Mouse (Mus musculus): ENCODE measurements at regions not wholly inside any gene's neighbourhood (a gene's known extent, or its start where the extent isn't known, plus 50 kb on each side); places are given as distances from the start of the nearest gene placed in this dataset.

- WGBS: 25% methylated on average over 6 of the region's 6 CpGs
Measured at GRCm38 (mm10) chr16:30155070-30155469, 90.9 kb downstream of the Hes1 start.

GRCm38 (mm10) chr16:30155486-30156246 lies 91.5 kb downstream of the Hes1 start:
- WGBS: 35% methylated on average over 6 of the region's 6 CpGs
- peaks cover 14% of the 10 kb centered on the region; the same call in 1 of the 2 replicates for H3K4me1 ChIP-seq (ENCODE audit: control insufficient read depth, insufficient read depth, low read length)
- no peak overlapping the region for H3K4me3 ChIP-seq (ENCODE audit: insufficient read depth, low read depth, low read length)
- H3K27ac ChIP-seq (ENCODE audit: insufficient read depth, low read depth, low read length): no peak overlapping the region
- TF ChIP-seq CTCF (IDR thresholded peaks at IDR 0.05; ENCODE audit: insufficient read depth, low read depth, low read length): no peak
- TF ChIP-seq POLR2A (IDR thresholded peaks at IDR 0.05; ENCODE audit: insufficient read depth, low read depth, low read length): no peak

More at GRCm38 (mm10) chr16:30155070-30155469, 90.9 kb downstream of the Hes1 start:
- H3K27ac ChIP-seq (ENCODE audit: insufficient read depth, low read depth, low read length): no peak overlapping the region
- TF ChIP-seq POLR2A (IDR thresholded peaks at IDR 0.05; ENCODE audit: insufficient read depth, low read depth, low read length): no peak
- TF ChIP-seq CTCF (IDR thresholded peaks at IDR 0.05; ENCODE audit: insufficient read depth, low read depth, low read length): no peak
- H3K4me3 ChIP-seq (ENCODE audit: insufficient read depth, low read depth, low read length): no peak overlapping the region
- peaks cover 14% of the 10 kb centered on the region; the same call in 1 of the 2 replicates for H3K4me1 ChIP-seq (ENCODE audit: control insufficient read depth, insufficient read depth, low read length)

DNA sequence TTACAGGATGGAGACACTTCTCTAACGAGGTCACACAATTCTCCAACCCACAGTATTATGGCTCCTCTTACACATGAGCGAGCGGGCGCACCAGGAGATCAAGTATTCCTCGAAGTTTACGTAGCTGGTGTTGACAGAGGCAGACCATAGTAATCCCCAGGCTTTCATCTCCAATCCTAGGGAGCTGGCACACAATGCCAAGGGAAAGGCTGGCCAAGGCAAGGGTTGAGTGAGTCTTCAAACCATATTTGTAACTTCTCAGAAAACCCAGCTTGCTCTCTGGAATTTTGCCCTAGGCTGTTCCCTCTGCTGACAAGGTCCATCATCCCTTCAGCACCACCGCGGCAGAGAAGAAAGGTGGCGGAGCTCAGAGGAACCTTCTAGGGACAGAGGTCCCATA lies 94.0 kb downstream of the Hes1 start:
- WGBS: 76% methylated on average over 9 of the region's 9 CpGs
- Histone ChIP-seq H3K4me3 (ENCODE audit: insufficient read depth, low read depth, low read length) (no peak overlapping the region), H3K27ac (ENCODE audit: insufficient read depth, low read depth, low read length) (no peak overlapping the region), H3K4me1 (ENCODE audit: control insufficient read depth, insufficient read depth, low read length) (peaks cover 14% of the 10 kb centered on the region; the same call in 1 of the 2 replicates)
- no peak for TF ChIP-seq CTCF (IDR thresholded peaks at IDR 0.05; ENCODE audit: insufficient read depth, low read depth, low read length)

DNA sequence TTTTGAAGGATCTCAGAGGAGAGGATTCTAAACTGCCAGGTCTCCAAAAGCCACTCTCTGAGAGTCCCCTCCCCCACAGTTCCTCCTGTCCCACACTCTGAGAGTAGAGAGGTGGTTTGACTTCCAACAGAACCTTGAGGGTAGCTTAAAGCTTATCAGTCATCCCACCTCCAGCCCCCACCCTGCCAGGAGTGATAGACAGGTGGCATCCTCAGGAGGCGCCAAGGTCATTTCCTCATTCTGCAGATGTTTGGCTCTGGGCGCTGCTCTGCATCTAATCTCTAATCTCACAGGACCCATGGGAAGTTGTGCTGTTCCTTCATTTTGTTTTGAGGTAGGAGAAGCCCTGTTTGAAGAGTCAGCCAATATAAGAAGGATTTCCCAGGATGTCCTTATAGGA lies 96.2 kb downstream of the Hes1 start:
- no peak overlapping the region for H3K4me3 ChIP-seq (ENCODE audit: insufficient read depth, low read depth, low read length)
- WGBS: 84% methylated on average over 2 of the region's 2 CpGs
- peaks cover 11% of the 10 kb centered on the region; the same call in 1 of the 2 replicates for H3K4me1 ChIP-seq (ENCODE audit: control insufficient read depth, insufficient read depth, low read length)
- no peak overlapping the region for H3K27ac ChIP-seq (ENCODE audit: insufficient read depth, low read depth, low read length)
- TF ChIP-seq CTCF (IDR thresholded peaks at IDR 0.05; ENCODE audit: insufficient read depth, low read depth, low read length): no peak
- no peak for TF ChIP-seq POLR2A (IDR thresholded peaks at IDR 0.05; ENCODE audit: insufficient read depth, low read depth, low read length)

DNA sequence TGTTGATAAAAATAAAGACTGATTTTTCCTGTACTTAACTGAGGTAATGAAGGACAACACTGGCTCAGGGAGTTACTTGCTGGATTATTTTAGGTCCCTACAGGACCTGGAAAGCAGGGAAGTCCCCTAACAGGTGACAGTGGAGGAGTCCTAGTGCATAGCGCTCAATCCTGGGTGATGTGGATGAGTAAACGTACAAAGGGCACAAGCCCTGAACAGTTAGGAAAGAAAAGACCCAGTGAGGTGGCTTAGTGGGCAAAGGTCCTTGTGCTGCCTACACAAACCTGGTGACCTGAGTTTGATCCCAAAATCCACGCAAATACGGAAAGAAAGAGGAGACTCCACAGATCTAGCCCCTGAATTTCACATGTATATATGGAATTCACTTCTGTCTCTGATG lies 99.1 kb downstream of the Hes1 start:
- TF ChIP-seq POLR2A (IDR thresholded peaks at IDR 0.05; ENCODE audit: insufficient read depth, low read depth, low read length) (no peak), CTCF (IDR thresholded peaks at IDR 0.05; ENCODE audit: insufficient read depth, low read depth, low read length) (no peak)
- no peak overlapping the region for H3K4me3 ChIP-seq (ENCODE audit: insufficient read depth, low read depth, low read length)
- H3K27ac ChIP-seq (ENCODE audit: insufficient read depth, low read depth, low read length): no peak overlapping the region
- H3K4me1 ChIP-seq (ENCODE audit: control insufficient read depth, insufficient read depth, low read length): no peaks in the 10 kb centered on the region
- WGBS: 90% methylated on average over 4 of the region's 4 CpGs

GRCm38 (mm10) chr16:30165667-30166180 lies 101.5 kb downstream of the Hes1 start:
- Histone ChIP-seq H3K27ac (ENCODE audit: insufficient read depth, low read depth, low read length) (no peak overlapping the region), H3K4me1 (ENCODE audit: control insufficient read depth, insufficient read depth, low read length) (no peaks in the 10 kb centered on the region), H3K4me3 (ENCODE audit: insufficient read depth, low read depth, low read length) (no peak overlapping the region)
- WGBS: 90% methylated on average over 3 of the region's 3 CpGs
- no peak for TF ChIP-seq CTCF (IDR thresholded peaks at IDR 0.05; ENCODE audit: insufficient read depth, low read depth, low read length)
- no peak for TF ChIP-seq POLR2A (IDR thresholded peaks at IDR 0.05; ENCODE audit: insufficient read depth, low read depth, low read length)

DNA sequence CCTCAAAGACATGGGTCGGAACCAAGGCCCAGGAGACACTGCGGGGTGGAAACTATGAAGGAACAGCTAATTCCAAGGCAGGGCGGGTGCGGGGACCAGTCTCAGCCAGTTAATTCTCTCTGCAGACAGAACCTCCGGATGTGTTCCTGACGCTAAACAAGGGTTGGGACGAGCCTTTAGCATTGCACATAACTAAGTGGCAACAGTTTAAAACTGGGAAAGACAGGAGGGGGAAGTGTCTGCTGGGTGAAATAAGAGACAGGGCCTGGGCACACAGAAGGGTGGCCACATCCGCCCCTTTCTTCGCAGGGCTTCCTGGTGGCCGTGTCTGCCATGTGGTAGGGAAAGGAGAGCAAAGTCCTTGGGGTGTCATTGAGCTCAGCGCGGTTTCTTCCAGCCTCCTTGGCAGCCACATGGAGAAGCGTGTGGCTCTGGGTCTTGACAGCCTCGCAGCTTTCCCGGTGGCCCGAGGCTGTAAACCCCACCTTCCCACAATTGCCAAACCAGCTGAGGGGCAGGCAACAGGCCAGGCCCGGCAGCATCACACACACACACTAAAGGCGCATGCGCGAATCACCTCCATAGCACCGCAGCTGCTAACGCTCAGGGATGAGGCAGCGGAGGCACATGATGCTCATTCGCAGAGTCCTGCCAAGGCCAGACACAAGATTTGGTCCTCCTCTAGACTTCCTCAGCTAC lies 95.8 kb downstream of the Cpn2 start:
- Histone ChIP-seq H3K4me1 (ENCODE audit: control insufficient read depth, insufficient read depth, low read length) (peaks cover 24% of the 10 kb centered on the region), H3K27ac (ENCODE audit: insufficient read depth, low read depth, low read length) (no peak overlapping the region), H3K4me3 (ENCODE audit: insufficient read depth, low read depth, low read length) (no peak overlapping the region)
- WGBS: 37% methylated on average over 24 of the region's 24 CpGs
- TF ChIP-seq CTCF (IDR thresholded peaks at IDR 0.05; ENCODE audit: insufficient read depth, low read depth, low read length) (no peak), POLR2A (IDR thresholded peaks at IDR 0.05; ENCODE audit: insufficient read depth, low read depth, low read length) (no peak)

- Histone ChIP-seq H3K4me1 (ENCODE audit: control insufficient read depth, insufficient read depth, low read length) (peaks cover 24% of the 10 kb centered on the region), H3K27ac (ENCODE audit: insufficient read depth, low read depth, low read length) (no peak overlapping the region), H3K4me3 (ENCODE audit: insufficient read depth, low read depth, low read length) (no peak overlapping the region)
- no peak for TF ChIP-seq POLR2A (IDR thresholded peaks at IDR 0.05; ENCODE audit: insufficient read depth, low read depth, low read length)
- no peak for TF ChIP-seq CTCF (IDR thresholded peaks at IDR 0.05; ENCODE audit: insufficient read depth, low read depth, low read length)
- WGBS: 54% methylated on average over 13 of the region's 13 CpGs
Measured at GRCm38 (mm10) chr16:30172136-30172731, 95.1 kb downstream of the Cpn2 start.

DNA sequence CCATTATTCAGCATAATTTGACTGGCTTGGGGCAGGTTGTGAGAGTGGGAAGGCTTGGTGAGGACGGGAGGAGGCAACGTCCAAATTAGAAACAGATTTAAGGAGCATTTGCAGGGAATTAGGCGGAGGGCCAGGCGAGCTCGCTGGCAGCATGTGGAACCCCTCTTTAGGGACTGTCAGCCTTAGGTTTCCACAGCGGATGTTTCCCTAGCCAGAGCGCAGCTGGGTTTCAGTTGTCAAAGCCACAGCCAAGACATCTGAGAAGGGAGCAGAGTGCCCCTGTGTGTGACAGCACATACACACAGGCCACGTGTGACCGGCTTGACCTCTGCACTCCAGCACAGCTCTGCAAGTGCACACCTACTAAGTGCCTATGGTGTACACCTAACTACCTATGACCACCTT lies 94.5 kb downstream of the Cpn2 start:
- TF ChIP-seq CTCF (IDR thresholded peaks at IDR 0.05; ENCODE audit: insufficient read depth, low read depth, low read length): no peak
- no peak for TF ChIP-seq POLR2A (IDR thresholded peaks at IDR 0.05; ENCODE audit: insufficient read depth, low read depth, low read length)
- 30% methylated on average over 9 of the region's 9 CpGs for WGBS
- Histone ChIP-seq H3K4me1 (ENCODE audit: control insufficient read depth, insufficient read depth, low read length) (peaks cover 24% of the 10 kb centered on the region), H3K27ac (ENCODE audit: insufficient read depth, low read depth, low read length) (peak overlapping the region; percentile 54; the same call in 1 of the 2 replicates), H3K4me3 (ENCODE audit: insufficient read depth, low read depth, low read length) (no peak overlapping the region)
